Mouse (Mus musculus) c-Kit-positive CD71-positive TER-119-negative erythroid progenitor cells, embryonic 14.5 days (primary cell): ENCODE measurements around the gene Flywch1.

Experiments
- DNase-seq: peaks from one replicate; pipeline ENCODE4 v3.0.0-alpha.2; 2013; ENCODE audit warnings: low read depth

The Flywch1 gene

DNA sequence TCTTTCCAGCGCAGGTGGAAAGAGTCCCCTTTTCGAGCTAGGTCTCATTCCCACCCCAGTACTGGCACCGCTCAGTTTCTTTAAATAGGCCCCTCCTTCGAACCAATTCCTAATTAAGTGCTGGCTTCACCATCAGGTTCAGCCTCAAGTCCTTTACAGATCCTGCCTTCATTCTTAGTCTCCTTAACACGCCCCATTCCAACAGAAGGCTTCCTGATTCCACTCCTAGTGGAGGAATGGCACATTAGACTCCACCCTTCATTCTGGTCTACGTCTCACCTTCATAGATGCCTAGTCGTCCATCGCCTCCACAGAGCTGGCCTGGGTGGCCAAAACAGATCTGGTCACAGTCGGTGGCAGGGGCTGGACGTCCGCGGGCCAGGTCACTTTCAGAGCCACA, 28.5 kb downstream of the Flywch1 start:
- DNase-seq: no peak

DNA sequence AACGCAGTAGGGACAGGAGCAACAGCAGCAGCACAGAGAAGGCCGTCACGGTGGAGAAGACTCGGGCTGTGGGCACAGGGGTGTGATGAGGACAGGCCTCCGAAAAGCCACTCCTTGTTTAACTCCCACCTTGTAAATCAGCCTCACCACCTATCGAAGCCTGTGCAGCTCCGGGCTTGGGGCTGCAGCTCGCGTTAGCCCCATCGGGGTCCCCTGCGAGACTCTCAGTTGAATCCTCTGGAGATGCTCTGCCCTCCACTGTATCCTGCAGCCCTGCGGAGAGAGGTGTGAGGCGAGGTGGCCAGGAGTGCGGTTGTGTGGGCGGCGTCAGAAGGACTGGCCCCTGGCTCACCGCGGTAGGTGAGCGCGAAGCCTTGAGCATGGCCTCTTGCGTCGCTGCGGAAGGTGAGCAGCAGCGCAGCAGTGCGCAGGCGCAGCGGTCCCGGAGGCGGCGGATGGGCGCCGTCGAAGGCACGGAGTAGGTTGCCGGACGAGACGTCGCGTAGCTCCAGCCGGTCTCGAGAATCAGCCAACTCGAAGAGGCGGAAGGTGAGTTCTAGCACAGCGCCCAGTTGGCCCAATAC, 29.1 kb downstream of the Flywch1 start:
- DNase-seq: no peak

DNA sequence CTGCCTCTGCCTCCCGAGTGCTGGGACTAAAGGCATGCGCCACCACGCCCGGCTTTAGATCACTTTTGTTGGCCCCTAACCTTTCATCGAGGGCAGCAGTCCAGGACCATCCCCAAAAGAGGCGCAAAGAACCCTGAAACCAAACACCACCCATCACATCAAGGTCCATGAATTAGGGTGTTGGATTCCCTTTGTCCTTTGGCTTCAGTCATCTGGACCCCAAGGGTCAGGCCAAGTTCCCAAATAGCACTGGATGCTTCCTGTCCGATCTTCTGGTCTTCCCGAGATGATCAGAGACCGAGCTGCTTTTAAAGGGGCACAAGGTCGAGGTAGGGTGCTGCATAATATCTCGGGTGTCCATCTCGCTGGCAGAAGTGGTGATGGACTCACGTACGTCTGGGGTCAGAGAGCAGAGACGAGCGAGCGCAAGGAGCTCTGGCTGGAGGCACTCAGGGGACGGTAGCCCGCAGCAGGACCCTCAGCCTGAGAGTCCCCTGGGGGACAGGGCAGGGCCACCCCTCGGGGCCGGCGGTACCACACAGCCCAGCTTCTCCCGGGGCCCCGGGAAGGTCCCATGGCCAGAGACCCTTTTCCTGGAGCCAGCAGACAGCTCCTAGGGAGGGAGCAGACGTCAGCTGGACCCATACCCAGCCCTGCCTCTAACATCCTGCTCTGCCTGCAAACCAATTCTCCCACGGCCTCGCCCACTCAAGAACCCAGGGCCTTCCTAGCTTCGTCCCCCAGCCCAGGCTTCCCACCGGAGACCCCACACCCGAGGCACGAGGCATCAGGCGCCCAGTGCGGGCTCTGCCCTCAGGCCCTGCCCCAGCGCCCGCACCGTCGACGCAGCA, 29.8 kb downstream of the Flywch1 start:
- no peak for DNase-seq

DNA sequence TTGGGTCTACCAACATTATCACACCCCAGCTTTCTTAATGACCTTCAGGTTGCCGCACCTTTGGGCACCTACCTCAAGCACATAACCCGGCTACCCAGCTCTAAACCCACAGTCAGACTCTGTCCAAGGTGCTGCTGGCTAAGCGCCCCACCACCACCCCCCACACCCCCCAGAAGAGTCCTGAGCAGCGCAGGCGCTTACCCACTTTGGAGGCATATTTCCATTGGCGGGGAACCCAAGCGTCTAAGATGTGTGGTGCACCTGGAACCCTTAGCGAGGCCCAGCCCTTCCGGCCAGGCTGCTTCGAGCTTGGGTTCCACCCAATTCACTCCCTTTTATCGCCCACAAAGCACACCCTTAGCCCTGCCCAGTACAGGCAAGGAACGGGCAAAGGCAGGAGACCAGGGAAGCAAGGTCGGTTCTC, 30.8 kb downstream of the Flywch1 start, which contains the start of gene Paqr4:
Gene Paqr4 (minus strand): TSS at position 270 of the 424 bp plus-strand sequence.
- no peak for DNase-seq

DNA sequence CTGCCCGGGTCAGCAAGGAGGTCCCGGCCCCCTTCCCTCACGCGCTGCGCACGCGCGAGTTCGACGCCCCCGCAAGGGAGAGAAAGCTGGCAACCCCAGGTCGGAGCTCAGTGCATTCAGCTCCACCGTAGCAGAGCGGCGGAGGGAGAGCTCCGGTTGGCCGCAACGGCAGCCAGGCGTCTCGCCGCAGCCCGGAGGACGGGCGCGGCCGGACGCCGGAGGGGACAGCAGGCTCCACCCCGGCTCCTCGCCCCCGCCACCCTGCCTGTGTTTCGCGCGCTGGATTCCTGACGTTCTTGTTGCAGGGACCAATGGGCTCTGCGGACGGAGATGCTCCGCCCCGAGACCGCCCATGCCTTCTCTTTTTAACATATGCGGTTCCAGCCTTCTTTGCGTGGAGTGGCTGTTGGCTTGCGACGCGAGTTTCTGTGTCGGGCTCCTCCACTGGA, 31.2 kb downstream of the Flywch1 start:
- DNase-seq: peak; percentile 85

DNA sequence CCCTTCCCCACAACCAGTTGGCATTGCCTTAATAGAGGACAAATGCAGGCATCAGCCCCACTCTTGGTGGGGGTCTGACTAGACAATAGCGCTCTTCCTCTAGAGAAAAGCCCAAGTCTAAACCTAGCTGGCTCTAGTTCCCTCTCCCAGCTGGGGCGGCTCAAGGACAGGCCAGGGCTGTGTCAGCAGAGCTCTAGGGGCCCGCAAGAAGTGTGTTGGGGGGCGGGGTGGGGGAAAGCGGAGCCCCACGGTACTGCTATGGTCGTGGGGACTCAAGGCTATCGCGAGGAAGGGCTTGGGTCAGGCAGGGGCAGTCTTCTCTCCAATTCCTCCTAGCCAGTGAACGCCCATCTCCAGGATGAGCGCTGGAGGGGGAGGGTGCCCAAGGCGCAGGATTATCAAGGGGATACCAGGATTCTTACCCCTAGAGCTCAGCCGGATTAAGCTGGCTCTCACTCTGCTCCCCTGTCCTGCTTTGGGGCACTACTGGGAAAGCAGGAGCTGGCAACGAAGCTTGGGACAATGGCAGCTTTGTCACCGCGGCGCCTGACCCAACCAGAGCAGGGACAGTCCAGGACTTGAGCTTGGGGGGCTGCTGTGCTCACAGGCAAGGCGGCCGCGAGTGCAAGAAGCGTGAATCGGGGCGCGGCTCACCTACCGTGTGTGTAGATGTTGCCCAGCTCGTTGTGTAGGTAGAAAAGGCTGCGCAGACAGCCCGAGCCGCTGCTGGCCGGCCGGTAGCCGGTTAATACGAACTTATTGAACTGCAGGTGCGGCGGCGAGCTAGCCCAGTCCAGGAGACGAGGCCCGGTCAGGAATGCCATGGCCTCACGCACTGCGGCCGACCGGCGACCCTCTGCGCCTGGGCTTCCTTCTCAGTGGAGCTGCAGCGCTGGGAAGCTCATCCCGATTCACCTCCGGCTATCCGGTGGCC, 31.9 kb downstream of the Flywch1 start:
- no peak for DNase-seq

DNA sequence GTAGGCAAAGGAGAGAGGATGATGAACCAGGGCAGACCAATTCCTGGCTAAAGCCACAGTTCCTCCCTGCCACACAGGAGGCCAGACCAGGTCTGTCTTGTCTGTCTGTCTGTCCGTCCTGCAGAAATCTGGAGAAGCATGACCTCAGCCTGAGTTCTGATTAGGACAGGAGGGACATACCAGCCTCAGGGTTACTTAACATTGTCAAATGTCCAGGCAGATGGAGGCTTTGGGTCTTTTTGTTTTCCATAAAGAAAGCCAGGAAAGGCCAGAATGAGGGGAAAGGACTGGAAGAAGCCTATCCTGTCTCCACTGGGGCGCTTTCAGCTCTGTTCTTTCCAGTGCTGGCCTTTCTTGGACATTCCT, 32.6 kb downstream of the Flywch1 start:
- DNase-seq: no peak

DNA sequence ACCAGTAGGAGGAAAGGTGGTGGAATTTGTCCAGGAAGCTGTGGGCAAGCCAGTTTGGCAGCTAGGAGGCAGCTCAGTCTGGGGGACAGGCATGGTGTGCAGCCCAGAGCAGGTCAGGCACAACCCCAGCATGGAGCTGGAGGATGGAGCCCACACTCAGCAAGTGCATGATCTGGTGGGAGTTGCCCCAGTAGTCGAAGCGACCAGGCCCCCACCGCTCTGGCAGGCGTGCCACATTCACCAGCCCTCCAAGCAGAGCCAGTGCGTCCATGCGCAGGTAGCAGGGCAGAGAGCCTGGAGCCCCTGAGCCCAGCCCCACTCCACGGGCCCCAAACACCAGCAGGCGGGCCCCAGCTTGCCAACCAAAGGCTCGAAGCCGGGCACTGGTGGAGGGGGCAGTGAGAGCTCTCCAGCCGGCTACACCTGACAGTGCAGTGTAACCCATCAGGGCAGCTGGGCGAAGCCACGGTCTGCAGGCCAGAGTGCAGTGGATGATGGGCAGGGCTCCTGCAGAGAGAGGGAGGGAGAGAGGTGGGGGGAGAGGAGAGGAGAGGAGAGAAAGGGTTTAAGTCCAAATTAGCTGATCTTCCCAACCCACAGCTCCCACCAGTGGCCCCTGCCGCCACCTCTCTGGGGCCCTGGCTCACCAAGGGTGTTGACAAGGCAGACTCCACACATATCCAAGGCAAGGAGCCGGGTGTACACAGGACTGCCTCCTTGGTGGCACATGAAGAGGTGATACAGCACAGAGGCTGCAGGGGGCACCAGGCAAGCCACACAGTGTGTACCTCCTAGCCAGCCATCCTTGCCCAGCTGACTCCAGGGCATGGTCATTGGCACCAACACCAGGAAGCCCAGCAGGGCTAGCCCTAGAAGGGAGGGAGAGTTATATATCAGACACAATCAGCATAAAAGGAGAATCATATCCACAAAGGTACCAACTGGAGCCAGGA, 33.6 kb downstream of the Flywch1 start:
- no peak for DNase-seq

DNA sequence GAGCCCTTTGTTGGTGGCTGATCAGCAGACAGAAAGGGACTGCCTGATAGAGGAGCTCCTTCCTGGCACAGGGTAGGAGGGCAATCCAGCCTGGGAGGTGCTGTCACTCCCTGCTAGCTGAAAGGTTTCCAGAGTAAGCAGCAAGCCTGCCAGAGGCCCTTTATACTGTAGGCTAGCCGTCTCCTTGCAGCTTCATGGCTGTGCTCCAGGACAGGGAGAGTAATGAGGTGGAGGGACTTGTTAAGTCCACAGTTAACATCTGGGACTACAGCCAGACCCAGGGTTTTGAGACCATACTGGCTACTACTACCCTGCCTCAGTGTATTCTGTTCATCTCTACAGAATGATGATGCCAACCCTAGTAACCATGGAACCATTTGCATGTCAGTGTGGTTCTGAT, 37.1 kb downstream of the Flywch1 start:
- no peak for DNase-seq

DNA sequence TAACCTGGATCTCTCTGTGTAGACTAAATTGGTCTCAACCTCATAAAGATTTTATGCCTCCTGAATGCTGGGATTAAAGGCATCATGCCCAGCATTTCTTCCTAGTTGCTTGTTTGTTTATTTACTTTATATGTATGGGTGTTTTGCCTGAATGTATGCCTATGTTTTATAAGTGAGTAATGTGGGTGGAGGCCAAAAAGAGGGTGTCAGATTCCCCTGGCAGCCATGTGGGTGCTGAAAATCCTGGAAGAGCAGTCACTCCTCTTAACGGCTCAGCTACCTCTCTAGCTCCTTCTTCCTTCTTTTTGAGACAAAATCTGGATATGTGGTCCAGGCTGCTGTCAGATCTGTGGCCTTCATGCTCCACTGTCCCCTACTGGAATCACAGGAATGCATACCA, 41.0 kb downstream of the Flywch1 start:
- no peak for DNase-seq

DNA sequence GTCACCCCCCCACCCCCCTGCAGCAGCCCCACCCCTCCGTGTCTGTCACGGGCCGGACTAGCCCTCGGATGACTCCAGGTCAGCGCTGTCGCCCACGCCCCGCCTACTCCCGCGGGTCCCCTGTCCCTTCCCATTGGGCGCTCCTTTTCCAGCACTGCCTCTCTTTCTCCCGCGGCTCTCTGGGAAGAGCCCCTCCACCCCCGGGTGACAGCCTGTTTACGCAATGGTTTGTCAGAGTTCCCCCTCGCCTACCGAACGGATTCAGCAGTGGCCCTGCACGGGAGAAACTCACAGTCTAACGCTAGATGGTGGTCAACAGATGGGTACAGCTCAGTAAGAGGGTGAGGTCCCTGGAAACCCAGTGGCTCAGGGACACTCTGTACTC, 44.7 kb downstream of the Flywch1 start:
- DNase-seq: peak; percentile 35

DNA sequence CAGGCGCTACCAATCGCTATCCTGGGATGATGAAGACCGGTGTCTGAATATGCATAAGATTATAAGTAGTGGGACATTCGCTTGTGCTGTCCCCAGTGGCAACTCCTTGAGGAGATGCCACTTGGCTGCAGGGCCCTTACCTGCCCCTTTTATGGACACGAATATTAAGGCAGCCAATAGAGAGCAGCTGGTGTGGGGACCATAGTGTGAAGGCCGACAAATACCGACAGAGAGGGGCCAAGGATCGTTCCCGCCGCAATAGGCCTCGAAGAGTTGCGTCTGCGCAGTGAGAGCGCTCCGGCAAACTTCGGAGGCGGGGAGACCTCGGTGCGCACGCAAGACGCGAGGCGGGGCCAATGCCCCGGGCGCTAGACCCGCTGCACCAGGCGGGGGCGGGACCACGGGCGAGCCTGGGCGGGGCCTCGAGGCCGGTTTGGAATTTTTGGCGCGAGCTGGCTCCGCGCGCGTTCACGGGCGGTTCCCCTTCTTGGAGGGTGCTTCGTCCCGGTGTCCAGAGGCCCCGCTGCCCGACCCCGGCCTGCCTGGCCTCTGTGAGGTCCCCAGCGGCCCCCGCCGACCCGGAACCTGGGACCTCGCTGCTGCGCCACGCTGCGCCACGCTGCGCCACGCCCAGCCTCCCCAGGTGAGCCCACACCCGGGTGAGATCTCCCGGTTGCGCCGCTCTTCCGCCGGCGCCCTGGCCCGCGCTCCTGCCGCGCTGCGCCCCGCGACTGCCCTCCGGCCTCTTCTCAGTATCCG, 45.2 kb downstream of the Flywch1 start, which contains the start of gene Pkmyt1:
Gene Pkmyt1 (plus strand): TSS at position 338 of the 759 bp plus-strand sequence.
- peak; percentile 92 for DNase-seq

DNA sequence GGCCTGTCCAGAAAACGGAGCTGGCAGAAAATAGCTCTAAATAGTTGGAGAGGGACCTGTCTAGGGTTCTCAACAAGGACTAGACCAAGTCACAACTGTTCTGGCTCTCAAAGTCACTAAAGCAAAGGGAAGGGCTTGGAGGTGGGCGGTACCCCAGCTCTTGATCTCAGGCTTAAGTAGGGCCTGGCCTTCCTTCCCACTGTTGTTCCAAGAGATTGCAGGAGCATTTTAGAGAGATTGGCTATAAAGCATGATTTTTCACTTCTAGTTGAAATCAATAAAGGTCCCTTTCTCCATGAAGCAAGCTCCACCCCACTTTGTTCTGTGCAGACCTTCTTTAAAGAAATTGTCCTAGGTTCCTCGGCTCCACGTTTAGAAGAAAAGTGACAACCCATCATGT, 45.9 kb downstream of the Flywch1 start:
- no peak for DNase-seq

DNA sequence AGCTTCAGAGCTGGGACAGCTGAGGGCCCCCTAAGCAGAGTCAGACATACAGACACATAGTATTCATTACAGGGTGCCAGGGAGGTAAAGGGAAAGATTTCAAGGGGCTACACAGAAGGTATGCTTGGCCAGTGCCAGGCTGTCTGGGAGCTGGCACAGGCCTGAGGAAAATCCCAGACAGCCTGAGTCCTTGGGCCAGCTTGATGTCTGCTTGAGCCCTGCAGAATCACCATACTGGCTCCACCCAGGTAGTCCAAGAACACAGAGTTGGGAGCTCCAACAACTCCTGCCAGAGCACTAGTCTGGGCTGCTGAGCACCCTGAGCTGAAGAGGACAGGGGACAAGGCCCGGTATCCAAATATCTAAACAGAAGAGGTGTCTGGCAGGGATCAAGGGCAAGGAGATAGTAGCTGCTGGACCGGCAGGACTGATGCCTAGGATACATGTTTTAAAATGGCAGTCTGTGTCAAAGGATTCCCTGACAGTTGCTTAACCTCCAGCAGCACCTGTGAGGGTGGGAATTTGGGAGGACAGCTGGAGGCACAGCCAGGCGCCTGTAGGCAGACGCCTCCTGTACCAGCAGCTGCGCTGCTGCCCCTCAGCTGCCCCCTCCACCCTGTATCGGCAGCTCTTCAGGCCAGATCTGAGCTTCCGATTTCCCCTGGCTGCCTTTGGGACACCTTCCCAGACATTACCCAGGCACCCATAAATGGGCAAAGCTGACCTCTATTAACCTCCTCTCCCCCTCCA, 48.9 kb downstream of the Flywch1 start, which contains the start of gene 1520401A03Rik:
Gene 1520401A03Rik (minus strand): TSS at position 408 of the 750 bp plus-strand sequence.
- DNase-seq: no peak

DNA sequence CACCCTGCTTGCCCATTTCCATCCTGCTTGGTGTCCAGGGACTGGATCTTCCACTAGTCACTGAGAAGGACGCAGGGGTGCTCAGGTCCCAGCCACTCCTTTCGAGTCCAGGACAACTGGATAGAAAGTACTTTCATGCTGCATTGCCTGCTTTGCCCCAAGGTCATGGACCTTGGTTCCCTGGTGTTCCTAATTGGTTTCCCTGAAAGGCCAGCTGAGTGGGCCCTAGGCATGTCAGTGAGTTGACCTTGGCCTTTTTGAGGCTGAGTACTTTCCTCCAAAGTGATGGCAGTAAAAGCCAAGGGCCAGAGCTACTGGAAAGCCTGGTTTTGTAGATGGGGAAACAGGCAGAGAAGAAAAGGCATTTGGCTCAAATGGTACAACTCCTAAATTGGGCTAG, 49.5 kb downstream of the Flywch1 start:
- DNase-seq: no peak

DNA sequence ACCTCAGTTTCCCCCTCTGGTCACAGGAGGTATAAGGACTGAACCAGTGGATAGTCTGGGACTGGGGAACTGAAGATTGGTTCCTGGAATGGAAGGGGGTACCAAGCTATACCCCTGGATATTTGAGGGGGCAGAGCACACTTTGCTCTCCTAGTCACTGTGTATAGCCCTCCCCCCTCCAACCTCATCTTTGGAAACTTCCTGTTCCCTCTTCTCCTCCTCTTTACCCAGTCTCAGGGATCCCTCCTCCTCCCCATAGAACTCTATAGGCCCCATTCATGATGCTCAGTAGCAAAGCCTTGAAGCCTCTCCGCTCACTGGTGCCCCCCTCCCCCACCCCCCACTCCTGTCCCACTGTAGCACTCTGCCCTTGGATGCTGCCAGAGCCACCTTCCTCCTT, 51.9 kb downstream of the Flywch1 start:
- no peak for DNase-seq

DNA sequence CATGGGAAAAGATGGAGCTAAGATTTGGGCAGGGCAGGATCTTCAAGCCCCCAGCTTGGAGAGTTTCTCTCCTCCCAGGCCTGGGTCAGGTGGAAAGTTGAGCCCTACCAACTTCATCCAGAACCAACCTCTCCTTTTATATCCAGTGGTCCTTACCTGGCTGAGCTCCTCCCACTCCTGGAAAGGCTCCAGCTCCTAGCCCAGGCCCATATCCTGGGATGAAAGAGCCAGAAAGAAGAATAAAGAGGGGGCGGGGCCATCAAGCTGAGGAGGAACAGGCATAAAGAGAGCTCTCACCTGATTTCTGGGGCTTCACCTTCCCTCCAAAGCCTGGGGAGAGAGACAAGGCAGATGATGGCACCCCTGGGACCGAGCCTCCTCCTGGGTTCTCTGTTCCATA, 54.4 kb downstream of the Flywch1 start:
- no peak for DNase-seq

DNA sequence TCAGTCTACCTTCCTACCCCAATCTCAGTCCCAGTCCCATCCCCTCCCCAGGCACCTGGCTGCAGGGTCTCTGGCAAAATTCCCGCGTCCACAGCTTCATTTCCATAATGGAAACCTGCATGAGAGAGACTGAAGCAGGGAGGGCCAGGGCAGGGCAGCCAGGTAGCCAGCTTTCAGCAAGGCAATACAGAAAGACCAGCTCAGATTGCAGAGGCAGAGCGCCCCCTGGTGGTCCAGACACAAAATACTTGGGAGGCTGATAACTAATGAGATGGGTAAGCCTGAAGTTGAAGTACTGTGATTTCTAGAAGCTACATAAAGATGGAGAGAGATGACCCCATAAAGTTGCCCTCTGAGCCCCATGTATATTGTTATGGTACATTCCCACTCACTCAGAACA, 65.2 kb downstream of the Flywch1 start:
- DNase-seq: peak; percentile 44

DNA sequence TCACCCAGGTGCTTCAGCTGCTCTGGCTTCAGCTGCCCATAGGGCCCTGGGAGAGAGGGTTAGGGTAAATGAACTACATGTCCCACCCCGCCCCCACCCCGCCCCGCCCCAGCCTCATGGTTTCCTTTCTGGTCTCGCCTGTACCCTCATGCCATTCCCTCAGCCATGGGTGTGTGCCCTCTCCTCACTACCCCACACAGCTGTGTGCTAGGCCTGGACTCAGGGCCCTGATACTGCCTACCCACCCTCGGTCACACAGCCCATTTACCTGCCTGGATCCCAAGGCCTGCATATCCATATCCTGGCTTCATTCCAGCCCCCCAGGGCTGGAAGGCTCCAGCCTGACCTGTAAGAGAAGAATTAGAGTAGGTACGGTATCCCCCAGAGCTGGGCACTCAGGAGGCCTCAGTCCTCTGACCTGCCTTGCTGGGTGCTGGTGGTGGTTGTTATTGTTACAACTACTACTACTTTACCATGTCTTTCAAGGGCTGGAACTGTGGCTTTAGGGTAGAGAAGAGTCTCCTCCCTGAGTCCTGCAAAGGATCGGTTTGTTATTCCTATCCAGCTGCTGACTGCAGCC, 65.8 kb downstream of the Flywch1 start:
- no peak for DNase-seq
